Mouse (Mus musculus) A20 (cell line): Measurements from ENCODE around the gene Lancl3.
A peak's percentile ranks its signal among the peaks of the same experiment; 100 is the strongest.
"Not testable (repeated sequence)": the region's sequence is repeated elsewhere in the genome, so short reads cannot be mapped to it uniquely, and the experiment has no call there.

Experiments used
- DNase-seq: peaks from one replicate; pipeline ENCODE4 v3.0.0-alpha.2; 2011; ENCODE audit warnings: low read depth, low spot score

Lancl3 gene

GRCm38 (mm10) chrX:9259267-9259666 is 59.6 kb downstream of the Lancl3 start:
- no peak for DNase-seq

GRCm38 (mm10) chrX:9271112-9271511 is 71.4 kb downstream of the Lancl3 start:
- no peak for DNase-seq

- DNase-seq, result no peak
These were observed 72.3 kb downstream of the Lancl3 start for GRCm38 (mm10) chrX:9271947-9272459.

GRCm38 (mm10) chrX:9272460-9273361 is 73.0 kb downstream of the Lancl3 start, which contains the start of gene Xk:
Gene Xk, plus strand, starts transcription at chrX:9272756.
- DNase-seq, result peak; percentile 84

GRCm38 (mm10) chrX:9273377-9274002 is 73.8 kb downstream of the Lancl3 start:
- no peak for DNase-seq

- peak; percentile 50 for DNase-seq
These were observed 74.6 kb downstream of the Lancl3 start for GRCm38 (mm10) chrX:9274321-9274720.

- DNase-seq, result not testable (repeated sequence)
These were observed 83.8 kb downstream of the Lancl3 start, which contains the start of gene H2al1m for GRCm38 (mm10) chrX:9283464-9283863. Gene H2al1m, plus strand, starts transcription at chrX:9283764.

- DNase-seq, result not testable (repeated sequence)
These were observed 93.6 kb downstream of the Lancl3 start for GRCm38 (mm10) chrX:9293140-9293829.

GRCm38 (mm10) chrX:9298413-9298864 is 98.7 kb downstream of the Lancl3 start:
- no peak for DNase-seq

GRCm38 (mm10) chrX:9302791-9303190 is 103.1 kb downstream of the Lancl3 start:
- DNase-seq, result no peak

- DNase-seq, result no peak
These were observed 103.8 kb downstream of the Lancl3 start for GRCm38 (mm10) chrX:9303455-9303854.

GRCm38 (mm10) chrX:9316457-9316856 is 116.8 kb downstream of the Lancl3 start:
- DNase-seq, result not testable (repeated sequence)
